Mouse (Mus musculus) midbrain, embryonic 16.5 days (tissue): ENCODE results near the gene Ggt1. TPM values are rescaled to one million over a fixed set of nuclear protein-coding genes. Genes with fewer than 3 reads are reported as not detected.
A peak's percentile ranks its signal among the peaks of the same experiment; 100 is the strongest.
"Not testable (repeated sequence)": the region's sequence is repeated elsewhere in the genome, so short reads cannot be mapped to it uniquely, and the experiment has no call there.

ENCODE experiments used
- ATAC-seq: fragments of 200-750 bp; cut with Nextera tagmentation; 2 replicates; pipeline ENCODE4 v1.8.0; 2017; ENCODE audit warnings: moderate TSS enrichment
- H3K27ac ChIP-seq: fragments of 300-500 bp; sonication (generic); 2 replicates; pipeline ENCODE4 v1.5.1; 2014; ENCODE audit warnings: mild to moderate bottlenecking, low read length, mixed read lengths
- H3K27me3 ChIP-seq: fragments of 300-500 bp; sonication (generic); 2 replicates; pipeline ENCODE4 v1.6.1; 2014; ENCODE audit warnings: low read depth, low read length, mixed read lengths; ENCODE audit not compliant: control insufficient read depth, insufficient read depth
- H3K36me3 ChIP-seq: fragments of 300-500 bp; sonication (generic); 2 replicates; pipeline ENCODE4 v1.6.1; 2014; ENCODE audit warnings: mild to moderate bottlenecking, low read length, moderate library complexity, mixed read lengths; ENCODE audit not compliant: control insufficient read depth, insufficient read depth
- H3K4me1 ChIP-seq: fragments of 300-500 bp; sonication (generic); 2 replicates; pipeline ENCODE4 v1.6.1; 2014; ENCODE audit warnings: mild to moderate bottlenecking, low read length, mixed read lengths; ENCODE audit not compliant: control insufficient read depth, insufficient read depth
- H3K4me2 ChIP-seq: fragments of 300-500 bp; sonication (generic); 2 replicates; pipeline ENCODE4 v1.6.1; 2014; ENCODE audit warnings: mild to moderate bottlenecking, low read length, mixed read lengths
- H3K4me3 ChIP-seq: fragments of 300-500 bp; sonication (generic); 2 replicates; pipeline ENCODE4 v1.5.1; 2014; ENCODE audit warnings: low read depth, mild to moderate bottlenecking, low read length, moderate library complexity, mixed read lengths
- H3K9ac ChIP-seq: fragments of 300-500 bp; sonication (generic); 2 replicates; pipeline ENCODE4 v1.6.1; 2014; ENCODE audit warnings: low read depth, low read length, mixed read lengths
- H3K9me3 ChIP-seq: fragments of 300-500 bp; sonication (generic); replicated peaks from 2 replicates; pipeline ENCODE4 v1.6.1; 2014; ENCODE audit warnings: mild to moderate bottlenecking, low read length, mixed read lengths; ENCODE audit not compliant: control insufficient read depth, poor library complexity, severe bottlenecking
- WGBS: fragments of 180-500 bp; shearing (Covaris S2); extraction: QIAGEN DNeasy Blood & Tissue Kit; methylation state at CpG from one replicate; pipeline ENCODE4 v1.1.7; 2014; 5-methylcytosine and 5-hydroxymethylcytosine counted together
- polyA plus RNA-seq: library from polyadenylated mRNA; unstranded; fragments of >200 nt; fragmentation: Nextera tagmentation; extraction: Ambion mirVana; gene quantifications from 2 replicates; pipeline ENCODE4 v1.2.1, GENCODE M21; 2015

The Ggt1 gene
- polyA plus RNA-seq, 1 experiment from 2014 or later, result 1.3 TPM

DNA sequence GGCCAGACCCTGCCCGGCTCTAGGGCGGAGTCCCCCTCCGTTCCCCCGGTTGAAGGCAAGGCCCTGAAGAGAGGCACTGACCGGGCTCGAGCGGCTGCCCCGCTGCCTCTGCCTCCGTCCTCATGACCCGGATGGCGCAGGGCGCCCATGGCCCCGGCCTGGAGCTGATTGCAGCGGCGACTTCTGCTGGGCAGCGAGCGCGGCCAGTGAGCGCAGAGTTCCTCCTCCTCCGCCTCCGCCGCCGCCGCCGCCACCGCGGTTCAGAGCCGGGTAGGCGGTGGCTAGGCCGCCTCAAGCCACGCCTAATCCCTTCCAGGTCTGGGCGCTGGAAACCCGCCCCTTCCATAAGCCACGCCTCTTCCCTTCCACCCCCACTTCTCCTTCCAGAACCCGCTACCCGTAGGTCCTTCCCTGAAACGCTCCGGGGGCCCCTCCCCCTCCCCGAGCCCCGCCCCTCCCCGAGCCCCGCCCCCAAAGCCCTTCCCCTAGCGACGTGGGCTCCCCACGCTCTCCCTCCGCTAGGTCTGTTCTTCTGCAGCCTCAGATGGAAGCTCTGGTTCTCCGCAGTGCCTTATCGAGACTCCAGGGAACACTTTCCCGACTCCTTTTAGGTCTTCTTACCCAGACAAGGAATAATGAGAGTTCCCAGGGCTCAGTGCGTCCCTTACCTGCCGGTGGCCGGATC lies 44.2 kb upstream of the Ggt1 start, which contains the start of gene Snrpd3:
TSS of gene Snrpd3 (plus strand) at position 479 of the 685 bp plus-strand sequence.
- H3K9me3 ChIP-seq, result no peaks in the 10 kb centered on the region
- WGBS, result 0% methylated on average over 37 of the region's 52 CpGs
- H3K27me3 ChIP-seq, result no peaks in the 10 kb centered on the region
- ATAC-seq, result peak; percentile 94
- H3K9ac ChIP-seq, result peak within 1 kb of the TSS; percentile 97
- H3K27ac ChIP-seq, result peak within 1 kb of the TSS; percentile 92
- H3K4me3 ChIP-seq, result peak within 1 kb of the TSS; percentile 85
- H3K36me3 ChIP-seq, result peaks cover 5% of the 10 kb centered on the region; the same call in 1 of the 2 replicates
- peak within 1 kb of the TSS; percentile 77 for H3K4me2 ChIP-seq
- H3K4me1 ChIP-seq, result peaks cover 39% of the 10 kb centered on the region

- ATAC-seq, result peak; percentile 95
- Histone ChIP-seq H3K4me3 (peak within 1 kb of the TSS; percentile 85), H3K9me3 (no peaks in the 10 kb centered on the region), H3K4me2 (peak within 1 kb of the TSS; percentile 77), H3K27ac (peak within 1 kb of the TSS; percentile 92), H3K4me1 (peaks cover 39% of the 10 kb centered on the region), H3K9ac (peak within 1 kb of the TSS; percentile 97), H3K27me3 (no peaks in the 10 kb centered on the region), H3K36me3 (peaks cover 5% of the 10 kb centered on the region; the same call in 1 of the 2 replicates)
- under 1% methylated on average over 20 of the region's 20 CpGs for WGBS
These were observed 43.7 kb upstream of the Ggt1 start, which contains the start of gene Gucd1 for GRCm38 (mm10) chr10:75517758-75518143. Gene Gucd1, minus strand, starts transcription at chr10:75517972.

GRCm38 (mm10) chr10:75520581-75520980 lies 40.8 kb upstream of the Ggt1 start:
- Histone ChIP-seq H3K27me3 (no peaks in the 10 kb centered on the region), H3K27ac (no peak overlapping the region), H3K4me2 (no peak overlapping the region), H3K9ac (no peak overlapping the region), H3K4me1 (peaks cover 29% of the 10 kb centered on the region), H3K36me3 (peaks cover 14% of the 10 kb centered on the region), H3K4me3 (no peak overlapping the region), H3K9me3 (no peaks in the 10 kb centered on the region)
- ATAC-seq, result no peak
- 95% methylated on average over 5 of the region's 5 CpGs for WGBS

GRCm38 (mm10) chr10:75521643-75522042 lies 39.8 kb upstream of the Ggt1 start:
- Histone ChIP-seq H3K9ac (no peak overlapping the region), H3K27me3 (no peaks in the 10 kb centered on the region), H3K4me3 (no peak overlapping the region), H3K27ac (no peak overlapping the region), H3K36me3 (peaks cover 14% of the 10 kb centered on the region), H3K4me2 (no peak overlapping the region), H3K4me1 (peaks cover 20% of the 10 kb centered on the region), H3K9me3 (no peaks in the 10 kb centered on the region)
- WGBS, result 92% methylated on average over 4 of the region's 4 CpGs
- ATAC-seq, result no peak

GRCm38 (mm10) chr10:75525450-75525849 lies 36.0 kb upstream of the Ggt1 start:
- not testable (repeated sequence) for H3K4me2 ChIP-seq, H3K4me1 ChIP-seq, ATAC-seq, H3K9me3 ChIP-seq, H3K4me3 ChIP-seq, H3K27ac ChIP-seq, H3K27me3 ChIP-seq, H3K9ac ChIP-seq
- peaks cover 14% of the 10 kb centered on the region for H3K36me3 ChIP-seq
- WGBS, result 91% methylated on average over 9 of the region's 9 CpGs

GRCm38 (mm10) chr10:75530322-75530721 lies 31.1 kb upstream of the Ggt1 start:
- Histone ChIP-seq H3K9me3 (no peaks in the 10 kb centered on the region), H3K27me3 (no peaks in the 10 kb centered on the region), H3K4me2 (no peak overlapping the region), H3K9ac (no peak overlapping the region), H3K4me1 (no peaks in the 10 kb centered on the region), H3K27ac (no peak overlapping the region), H3K4me3 (no peak overlapping the region), H3K36me3 (peaks cover 6% of the 10 kb centered on the region; the same call in 1 of the 2 replicates)
- no peak for ATAC-seq
- WGBS, result 93% methylated on average over 2 of the region's 2 CpGs

DNA sequence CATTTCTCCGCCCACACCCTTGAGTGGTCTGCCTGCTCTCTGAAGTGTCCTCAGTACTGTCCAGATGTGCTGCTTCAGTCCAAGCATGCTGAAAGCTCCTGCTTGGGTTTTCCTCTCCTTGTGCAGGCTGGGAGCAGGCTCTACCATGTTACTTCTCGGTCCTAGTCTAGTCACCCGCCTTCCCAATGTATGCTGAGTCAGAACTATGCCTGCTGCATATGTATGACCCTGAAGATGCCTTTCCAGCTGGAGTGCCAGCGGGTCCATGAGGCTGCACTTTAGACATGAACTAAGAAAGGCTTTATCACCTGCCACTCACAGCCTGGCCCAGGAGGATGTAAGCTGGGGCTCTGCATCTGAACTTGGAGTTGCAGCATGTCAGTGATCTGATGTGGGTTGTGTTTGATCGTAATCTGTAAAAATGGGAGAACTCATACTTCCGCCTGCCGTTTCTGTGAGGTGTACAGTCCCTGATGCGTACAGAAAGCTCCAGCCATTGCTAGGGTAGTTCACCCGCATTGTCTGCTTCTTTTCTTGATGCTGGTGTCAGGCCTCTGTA lies 29.8 kb upstream of the Ggt1 start:
- H3K36me3 ChIP-seq, result peaks cover 11% of the 10 kb centered on the region; the same call in 1 of the 2 replicates
- H3K4me2 ChIP-seq, result no peak overlapping the region
- H3K27me3 ChIP-seq, result no peaks in the 10 kb centered on the region
- no peaks in the 10 kb centered on the region for H3K4me1 ChIP-seq
- WGBS, result 88% methylated on average over 9 of the region's 9 CpGs
- no peak overlapping the region for H3K4me3 ChIP-seq
- H3K9me3 ChIP-seq, result no peaks in the 10 kb centered on the region
- no peak for ATAC-seq
- no peak overlapping the region for H3K9ac ChIP-seq
- H3K27ac ChIP-seq, result no peak overlapping the region

DNA sequence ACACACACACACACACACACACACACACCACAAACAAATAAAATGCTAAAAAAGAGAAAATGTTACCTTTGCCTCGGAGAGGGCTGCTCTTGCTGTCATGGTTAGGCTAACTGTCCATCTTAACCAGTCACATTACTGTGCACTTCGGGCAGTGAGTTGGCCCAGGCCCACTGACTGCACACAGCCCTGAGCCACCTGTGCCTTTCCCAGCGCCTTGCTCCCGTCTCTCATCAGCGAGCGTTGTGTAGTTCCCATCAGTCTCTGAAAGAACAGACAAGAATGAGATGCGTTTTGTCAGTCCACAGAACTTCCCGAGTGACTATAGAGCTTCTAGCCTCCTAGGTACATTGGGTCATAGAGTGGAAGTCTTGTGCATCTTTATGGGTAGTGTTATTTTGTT lies 27.2 kb upstream of the Ggt1 start:
- peaks cover 11% of the 10 kb centered on the region; the same call in 1 of the 2 replicates for H3K36me3 ChIP-seq
- WGBS, result 93% methylated on average over 8 of the region's 8 CpGs
- no peak for ATAC-seq
- no peak overlapping the region for H3K4me2 ChIP-seq
- no peak overlapping the region for H3K9ac ChIP-seq
- no peaks in the 10 kb centered on the region for H3K27me3 ChIP-seq
- no peaks in the 10 kb centered on the region for H3K4me1 ChIP-seq
- no peak overlapping the region for H3K27ac ChIP-seq
- no peaks in the 10 kb centered on the region for H3K9me3 ChIP-seq
- H3K4me3 ChIP-seq, result no peak overlapping the region

- H3K9me3 ChIP-seq, result no peaks in the 10 kb centered on the region
- no peaks in the 10 kb centered on the region for H3K27me3 ChIP-seq
- H3K4me2 ChIP-seq, result no peak overlapping the region
- H3K4me3 ChIP-seq, result no peak overlapping the region
- H3K36me3 ChIP-seq, result peaks cover 11% of the 10 kb centered on the region; the same call in 1 of the 2 replicates
- no peak for ATAC-seq
- H3K9ac ChIP-seq, result no peak overlapping the region
- H3K4me1 ChIP-seq, result no peaks in the 10 kb centered on the region
- no peak overlapping the region for H3K27ac ChIP-seq
- WGBS, result 88% methylated on average over 8 of the region's 8 CpGs
These were observed 26.5 kb upstream of the Ggt1 start for GRCm38 (mm10) chr10:75534934-75535333.
